In genomic region chr7:107516704-107517410, GRCm38 (mm10) we compare ENCODE assay signal across 11 mouse cellular contexts. TPM values are rescaled to one million over a fixed set of nuclear protein-coding genes. Genes with fewer than 3 reads are reported as not detected.
DNase-seq lines count a peak whose midpoint lies in the region; ATAC-seq and TF ChIP-seq lines count a peak whose summit lies in the region.
"Had no signal": no experiment of that assay in that cellular context is flagged by ENCODE, and none has a peak within 500 bp of the region (broad histone marks: within the 10 kb centered on the region; RNA-seq: fewer than 3 reads in every experiment).

No protein-coding gene starts in this region.

- no peaks in the 10 kb centered on the region for H3K9me3 ChIP-seq in liver, embryonic 16.5 days (replicated peaks; ENCODE audit: control insufficient read depth, low read length)
- H3K9me3 ChIP-seq in limb, embryonic 12.5 days: no peaks in the 10 kb centered on the region
- H3K9me3 ChIP-seq in neural tube, embryonic 15.5 days (replicated peaks): no peaks in the 10 kb centered on the region
- H3K9me3 ChIP-seq in intestine, postnatal 0 days (ENCODE audit: control insufficient read depth): no peaks in the 10 kb centered on the region
- H3K9me3 ChIP-seq: liver, embryonic 15.5 days had no signal

- WGBS in liver, embryonic 16.5 days (ENCODE audit: insufficient replicate concordance): 41% methylated on average over 8 of the region's 8 CpGs
- 45% methylated on average over 8 of the region's 8 CpGs for WGBS in limb, embryonic 12.5 days
- WGBS in neural tube, embryonic 15.5 days: 37% methylated on average over 8 of the region's 8 CpGs
- WGBS in intestine, postnatal 0 days: 47% methylated on average over 8 of the region's 8 CpGs

- no peaks in the 10 kb centered on the region for H3K36me3 ChIP-seq in liver, embryonic 16.5 days (ENCODE audit: control insufficient read depth, insufficient read depth)
- H3K36me3 ChIP-seq in limb, embryonic 12.5 days: no peaks in the 10 kb centered on the region
- H3K36me3 ChIP-seq in neural tube, embryonic 15.5 days: no peaks in the 10 kb centered on the region
- H3K36me3 ChIP-seq in intestine, postnatal 0 days (ENCODE audit: control insufficient read depth, insufficient read depth): no peaks in the 10 kb centered on the region
- H3K36me3 ChIP-seq: liver, embryonic 15.5 days had no signal

- no peaks in the 10 kb centered on the region for H3K27me3 ChIP-seq in liver, embryonic 16.5 days (ENCODE audit: control insufficient read depth, insufficient read depth, low read depth, low read length)
- no peaks in the 10 kb centered on the region for H3K27me3 ChIP-seq in limb, embryonic 12.5 days
- H3K27me3 ChIP-seq in neural tube, embryonic 15.5 days (replicated peaks): no peaks in the 10 kb centered on the region
- no peaks in the 10 kb centered on the region for H3K27me3 ChIP-seq in intestine, postnatal 0 days (replicated peaks; ENCODE audit: control insufficient read depth, insufficient read depth, low read length)
- H3K27me3 ChIP-seq: liver, embryonic 15.5 days had no signal

- no peak overlapping the region for H3K27ac ChIP-seq in liver, embryonic 16.5 days (ENCODE audit: low read length)
- H3K27ac ChIP-seq in limb, embryonic 12.5 days: 0 out of 2 replicates have a peak overlapping the region, but pooled peaks have one; percentile 2
- H3K27ac ChIP-seq in neural tube, embryonic 15.5 days (replicated peaks): no peak overlapping the region
- H3K27ac ChIP-seq in intestine, postnatal 0 days (ENCODE audit: low read depth, low read length): no peak overlapping the region
- H3K27ac ChIP-seq: liver, embryonic 15.5 days had no signal

- no peak for TF ChIP-seq CTCF in intestine, postnatal 0 days (IDR thresholded peaks at IDR 0.05; ENCODE audit: low read depth)

- H3K4me1 ChIP-seq in liver, embryonic 16.5 days (ENCODE audit: control insufficient read depth, low read depth, low read length): no peaks in the 10 kb centered on the region
- H3K4me1 ChIP-seq in limb, embryonic 12.5 days (replicated peaks): peaks cover 20% of the 10 kb centered on the region
- peaks cover 5% of the 10 kb centered on the region; the same call in 1 of the 2 replicates for H3K4me1 ChIP-seq in neural tube, embryonic 15.5 days
- no peaks in the 10 kb centered on the region for H3K4me1 ChIP-seq in intestine, postnatal 0 days (replicated peaks; ENCODE audit: control insufficient read depth, insufficient read depth, low read length)
- H3K4me1 ChIP-seq: liver, embryonic 15.5 days had no signal

- ATAC-seq in liver, embryonic 16.5 days (ENCODE audit: low read depth): peak; percentile 16; the same call in 1 of the 2 replicates
- ATAC-seq in limb, embryonic 12.5 days (ENCODE audit: insufficient number of reproducible peaks, insufficient read depth, low FRiP score, low TSS enrichment, low read depth): peak; percentile 52; the same call in 1 of the 2 replicates
- ATAC-seq in neural tube, embryonic 15.5 days (ENCODE audit: low FRiP score): peak; percentile 58; the same call in 1 of the 2 replicates
- no peak for ATAC-seq in intestine, postnatal 0 days
- ATAC-seq: inflammation-experienced regulatory T-cells, adult 6 months; Patski had no signal

- no peak overlapping the region for H3K4me3 ChIP-seq in liver, embryonic 16.5 days (ENCODE audit: low read depth, low read length)
- no peak overlapping the region for H3K4me3 ChIP-seq in limb, embryonic 12.5 days (replicated peaks)
- no peak overlapping the region for H3K4me3 ChIP-seq in neural tube, embryonic 15.5 days (replicated peaks)
- H3K4me3 ChIP-seq in intestine, postnatal 0 days (ENCODE audit: low read depth, low read length): no peak overlapping the region
- H3K4me3 ChIP-seq: liver, embryonic 15.5 days had no signal

- H3K4me2 ChIP-seq in liver, embryonic 16.5 days (ENCODE audit: low read depth, low read length): no peak overlapping the region
- H3K4me2 ChIP-seq in limb, embryonic 12.5 days: 0 out of 2 replicates have a peak overlapping the region, but pooled peaks have one; percentile 15
- no peak overlapping the region for H3K4me2 ChIP-seq in neural tube, embryonic 15.5 days
- H3K4me2 ChIP-seq in intestine, postnatal 0 days (replicated peaks; ENCODE audit: low read depth): no peak overlapping the region
- H3K4me2 ChIP-seq: liver, embryonic 15.5 days had no signal

- DNase-seq in cerebellum, postnatal 10 days: peak; percentile 81 to 86
- DNase-seq in cerebellum, adult 18-20 months: no peak
- no peak for DNase-seq in liver
- DNase-seq in spleen, postnatal 4 days (ENCODE audit: low spot score in 2 of 2): no peak

- no peak overlapping the region for H3K9ac ChIP-seq in liver, embryonic 16.5 days (ENCODE audit: low read depth, low read length)
- no peak overlapping the region for H3K9ac ChIP-seq in limb, embryonic 12.5 days (replicated peaks)
- H3K9ac ChIP-seq in neural tube, embryonic 15.5 days (replicated peaks): no peak overlapping the region
- H3K9ac ChIP-seq in intestine, postnatal 0 days (ENCODE audit: low read depth, low read length): no peak overlapping the region
- H3K9ac ChIP-seq: liver, embryonic 15.5 days had no signal

RNA-seq across cellular contexts. Expression of gene Olfml1, which starts 50.4 kb away (rescaled TPM):
- polyA plus RNA-seq in liver, embryonic 16.5 days (2015; fragmentation: Nextera tagmentation; extraction: Ambion mirVana): 1.0 and 1.3 TPM in 2 replicates
- polyA plus RNA-seq in limb, embryonic 12.5 days (2016; fragmentation: Nextera tagmentation; extraction: Ambion mirVana): 30.2 and 32.1 TPM in 2 replicates
- 3.1 and 6.5 TPM in 2 replicates for polyA plus RNA-seq in neural tube, embryonic 15.5 days (2015; fragmentation: Nextera tagmentation; extraction: Ambion mirVana)
- 7.3 and 7.4 TPM in 2 replicates for polyA plus RNA-seq in intestine, postnatal 0 days (2015; fragmentation: Nextera tagmentation; extraction: Ambion mirVana)
- polyA plus RNA-seq: inflammation-experienced regulatory T-cells, adult 6 months; Patski had no signal

Comparison
In these comparisons a context has a peak if more than half of its experiments do, and no peak if none do; other contexts are left out.
1. DNase-seq: peak in cerebellum, postnatal 10 days (2 of 2); none in cerebellum, adult 18-20 months (0 of 2), liver (single experiment) and spleen, postnatal 4 days (0 of 2).